Mouse (Mus musculus): Measurements from ENCODE around the gene Fam222a.

Gene Fam222a

DNA sequence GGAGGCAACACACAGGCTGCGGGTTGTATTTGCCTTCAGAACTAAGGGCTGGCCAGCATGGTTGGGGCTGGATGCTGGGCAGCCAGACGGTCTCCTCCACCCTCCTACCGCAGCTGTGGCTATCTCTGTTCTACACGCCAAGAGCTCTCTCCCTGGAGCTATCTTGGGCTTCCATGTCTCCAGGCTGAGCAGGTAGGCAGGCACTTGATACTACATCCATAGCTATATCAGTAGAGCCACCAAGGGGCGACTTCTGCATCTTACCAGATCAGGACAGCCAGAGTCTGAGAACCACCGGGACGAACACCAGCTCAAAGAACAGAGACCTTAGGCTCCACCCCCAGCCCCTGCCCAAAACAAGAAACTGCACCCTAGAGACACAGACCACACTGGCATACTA lies 47.0 kb downstream of the Fam222a start:
- DNase-seq: no peak

DNA sequence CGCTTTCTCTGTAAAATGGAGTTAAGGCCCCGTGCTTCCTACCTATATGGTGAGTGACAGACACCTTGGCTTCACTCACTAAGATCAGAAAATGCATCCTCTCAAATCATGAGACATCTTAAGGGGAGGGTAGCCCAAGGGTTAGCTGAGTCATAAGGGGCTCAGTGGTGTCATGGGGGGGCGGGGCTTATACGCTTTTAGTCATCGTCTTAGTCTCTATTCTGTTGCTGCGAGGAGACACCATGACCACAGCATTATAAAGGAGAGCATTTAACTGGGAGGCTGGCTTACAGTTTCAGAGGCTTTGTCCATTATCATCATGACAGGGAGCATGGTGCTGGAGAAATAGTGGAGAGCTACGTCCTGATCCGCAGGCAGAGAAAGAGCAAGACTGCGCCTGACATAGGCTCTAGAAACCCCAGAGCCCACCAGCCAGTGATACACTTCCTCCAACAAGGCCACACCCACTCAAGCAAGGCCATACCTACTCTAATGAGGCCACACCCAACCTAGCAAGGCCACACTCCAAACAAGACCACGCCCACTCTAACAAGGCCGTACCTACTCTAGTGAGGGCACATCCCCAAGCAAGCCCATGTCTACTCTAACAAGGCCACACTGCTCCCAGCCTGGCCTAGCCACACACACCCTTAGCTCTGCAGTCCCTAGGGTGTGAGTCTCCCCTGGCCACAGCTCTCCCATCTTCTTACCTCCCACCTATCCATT lies 48.7 kb downstream of the Fam222a start:
- no peak for DNase-seq

DNA sequence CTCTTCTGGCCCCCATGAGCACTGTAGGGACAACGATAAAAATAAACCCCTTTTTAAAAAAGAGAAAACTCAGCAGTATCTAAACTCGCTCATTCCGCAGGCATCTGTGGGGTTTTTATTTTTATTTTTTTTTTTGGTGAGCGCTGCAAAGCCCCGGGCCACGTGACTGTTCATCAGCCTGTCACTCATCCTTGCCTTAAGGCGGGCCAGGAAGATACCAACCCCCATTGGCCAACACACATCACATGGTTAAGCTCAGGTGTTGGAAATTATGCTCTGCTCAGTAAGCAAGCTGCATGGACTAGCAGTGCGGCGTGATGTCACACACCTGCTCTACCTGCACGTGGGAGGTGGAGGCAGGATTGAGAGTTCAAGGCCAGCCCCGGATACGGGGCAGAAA lies 50.0 kb downstream of the Fam222a start:
- DNase-seq: no peak

DNA sequence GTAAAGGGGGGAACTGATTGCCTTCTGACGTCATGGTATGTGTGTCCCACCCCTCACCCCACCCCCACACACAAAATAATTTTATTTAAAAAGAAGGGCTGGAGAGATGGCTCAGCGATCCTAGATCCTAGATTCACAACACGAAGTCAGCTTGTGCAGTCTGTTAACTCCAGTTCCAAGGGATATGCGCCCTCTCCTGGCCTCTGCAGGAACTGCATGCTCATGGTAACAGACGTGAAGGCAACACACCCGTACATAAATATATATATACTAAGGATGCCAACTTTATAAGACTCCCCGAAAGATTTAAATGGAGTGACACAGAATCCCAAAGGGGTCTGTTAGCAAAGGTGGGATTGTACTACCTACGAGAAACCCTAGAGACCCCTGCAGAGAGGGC lies 51.0 kb downstream of the Fam222a start:
- DNase-seq: peak; percentile 75 to 91

DNA sequence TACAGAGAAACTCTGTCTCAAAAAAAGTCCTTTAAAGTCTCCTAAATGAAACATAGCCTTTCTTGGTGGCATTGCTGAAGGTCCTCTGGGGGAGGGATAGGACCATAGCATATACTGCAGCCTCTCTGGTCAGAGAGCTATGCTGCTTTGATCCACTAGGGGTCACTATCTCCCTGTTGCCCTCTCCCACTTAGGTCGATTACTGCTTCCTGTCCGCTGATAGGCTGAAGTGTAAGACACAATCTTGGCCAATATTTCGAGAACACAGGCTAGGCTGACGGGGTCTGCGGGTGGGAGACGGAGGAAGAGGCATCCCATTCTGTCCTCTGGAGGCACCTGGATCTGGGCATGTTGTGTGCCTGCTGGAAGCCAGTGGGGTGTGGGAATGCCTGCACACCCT lies 52.5 kb downstream of the Fam222a start:
- peak in 1 of 2 experiments; percentile 43 for DNase-seq

DNA sequence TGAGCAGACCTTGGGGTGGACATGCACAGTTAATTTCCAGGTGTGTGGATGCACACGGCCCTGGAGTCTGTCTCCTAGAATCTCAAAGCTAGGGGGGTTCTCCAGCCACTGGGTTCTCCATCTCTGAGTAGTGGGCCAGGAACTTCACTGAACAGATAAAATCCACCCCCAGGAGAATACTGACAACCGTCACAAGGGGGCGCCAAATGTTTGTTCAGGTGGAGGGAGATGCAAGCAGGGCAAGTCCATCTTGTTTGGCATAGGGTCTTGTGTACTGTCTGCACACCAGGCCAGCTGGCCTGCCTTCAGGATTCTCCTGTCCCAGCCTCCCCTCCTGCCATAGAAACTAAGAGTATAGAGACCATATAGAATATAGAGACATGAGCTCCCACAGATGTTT lies 57.8 kb downstream of the Fam222a start:
- DNase-seq: peak; percentile 65 to 68

DNA sequence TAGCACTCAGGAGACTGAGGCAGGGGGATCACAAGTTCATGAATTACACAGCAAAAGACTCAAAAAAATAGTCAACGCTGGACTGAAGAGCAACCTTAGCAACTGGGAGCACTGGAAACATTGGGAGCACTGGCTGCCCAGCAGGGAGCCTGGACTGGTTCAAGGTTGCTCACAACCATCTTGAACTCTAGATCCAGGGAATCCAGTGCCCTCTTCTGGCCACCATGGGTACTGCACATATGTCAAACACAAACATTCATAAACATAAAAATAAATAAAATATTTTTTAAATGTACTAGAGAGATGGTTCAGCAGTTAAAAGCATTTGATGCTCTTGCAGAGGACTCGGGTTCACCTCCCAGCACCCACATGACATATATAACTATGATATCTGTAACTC lies 63.5 kb downstream of the Fam222a start:
- peak; percentile 47 to 59 for DNase-seq

DNA sequence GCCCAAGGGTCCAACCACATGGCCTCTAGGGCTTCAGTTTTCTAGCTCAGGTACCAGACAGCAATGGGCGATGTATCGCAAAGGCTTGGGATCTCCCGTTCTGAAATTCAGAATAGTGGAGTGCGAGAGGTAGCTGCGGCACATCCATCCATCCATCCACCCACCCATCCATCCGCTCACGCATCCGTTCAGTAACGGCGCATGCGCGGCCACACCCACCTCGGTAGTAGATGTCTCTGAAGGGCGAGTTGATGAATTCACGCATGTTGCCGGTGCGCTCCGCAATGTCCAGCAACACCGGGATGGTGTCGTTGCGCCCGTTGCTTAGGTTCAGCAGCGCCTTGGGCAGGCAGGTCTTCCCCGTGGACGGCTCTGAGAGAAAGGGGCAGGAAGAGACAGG lies 68.3 kb downstream of the Fam222a start:
- DNase-seq: no peak

DNA sequence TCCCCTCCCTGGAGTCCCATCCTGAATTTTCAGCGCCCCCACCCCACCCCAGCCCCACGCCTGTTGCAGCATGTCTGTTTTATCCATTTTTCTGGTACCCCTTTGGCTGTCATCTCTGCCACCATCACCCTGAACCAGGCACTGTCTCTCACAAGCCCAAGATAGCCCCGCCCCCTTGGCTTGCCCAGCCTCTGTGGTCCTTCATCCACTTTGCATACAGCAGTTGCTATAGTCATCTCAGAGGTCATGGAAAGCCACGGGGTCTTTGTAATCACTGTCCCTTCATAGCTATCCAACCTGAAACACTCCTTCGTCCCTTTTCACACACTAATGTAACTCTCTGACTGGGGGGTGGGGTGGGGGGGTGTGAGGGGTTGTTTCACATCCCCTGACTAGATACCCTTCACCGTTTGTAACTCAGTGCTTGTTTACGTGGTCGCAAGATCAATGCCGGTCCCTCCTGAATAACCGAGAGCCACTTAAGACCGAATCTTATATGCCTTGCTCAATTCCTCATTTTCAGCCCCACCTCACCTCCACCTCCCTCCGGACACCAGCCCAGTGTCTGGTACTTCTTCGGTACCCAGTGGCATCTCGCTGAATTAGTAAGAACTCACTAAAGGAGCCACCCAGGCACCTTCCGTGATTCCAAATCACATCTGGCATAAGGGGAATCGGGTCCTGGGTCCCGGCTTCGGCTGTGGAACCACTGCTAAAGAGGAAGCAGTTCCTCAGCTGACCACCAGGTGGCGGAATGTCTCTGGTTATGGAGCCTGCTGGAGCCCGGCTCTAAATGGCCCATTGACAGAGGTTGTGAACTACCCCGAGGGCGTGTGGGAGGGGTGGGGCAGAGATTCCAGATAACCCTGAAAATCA lies 71.2 kb downstream of the Fam222a start:
- peak; percentile 90 to 96 for DNase-seq

DNA sequence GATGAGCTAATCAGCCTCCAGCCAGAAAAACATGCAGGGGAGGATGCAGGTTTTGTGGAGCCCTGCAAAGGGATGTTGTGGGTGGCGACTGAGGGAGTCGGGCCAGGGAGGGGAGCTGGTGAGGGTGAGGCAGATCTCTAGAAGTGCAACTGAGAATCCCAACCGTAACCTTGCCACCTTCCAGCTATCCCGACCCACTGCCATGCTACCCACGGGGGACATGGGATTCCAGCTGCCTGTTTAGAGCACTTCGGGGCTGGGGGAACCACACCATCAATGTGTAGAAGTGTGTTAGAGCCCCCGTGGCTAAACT lies 71.8 kb downstream of the Fam222a start:
- no peak for DNase-seq

DNA sequence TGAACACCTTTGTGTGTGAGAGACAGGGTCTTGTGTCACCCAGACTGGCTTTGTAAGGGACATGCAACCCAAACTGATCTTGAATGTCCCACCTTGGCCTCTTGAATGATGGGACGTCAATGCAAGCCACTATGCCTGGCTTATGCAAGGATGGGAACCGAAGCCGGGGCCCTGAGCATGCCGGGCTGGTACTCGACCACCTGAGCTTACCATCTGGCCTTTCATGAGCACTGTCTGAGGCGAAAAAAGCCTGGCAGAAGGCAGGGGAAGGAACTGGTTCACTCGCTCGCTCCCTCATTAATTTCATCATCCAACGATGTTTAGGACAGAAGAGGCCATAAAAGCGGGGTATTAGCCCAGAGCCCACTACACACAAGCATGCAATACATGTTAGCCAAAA lies 73.0 kb downstream of the Fam222a start:
- no peak for DNase-seq

DNA sequence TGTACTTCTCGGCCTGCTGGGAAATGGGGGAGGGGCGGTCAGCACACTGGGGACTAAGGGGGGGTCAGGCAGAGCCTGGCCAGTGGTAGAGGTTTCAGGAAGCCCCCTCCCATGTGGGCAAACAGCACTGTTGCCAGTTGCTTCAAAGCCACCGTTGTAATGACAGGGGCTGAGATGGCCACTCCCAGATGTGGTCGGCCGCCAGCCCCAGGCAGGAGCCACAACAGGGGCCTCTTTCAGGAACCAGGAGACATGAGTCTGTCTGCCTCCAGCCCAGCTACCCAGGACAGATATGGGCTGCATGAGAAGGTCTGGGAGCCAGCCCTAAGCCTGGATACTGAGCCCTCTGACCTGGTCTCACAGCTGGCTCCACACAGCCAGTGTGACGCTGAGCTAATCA lies 77.1 kb downstream of the Fam222a start:
- no peak for DNase-seq

DNA sequence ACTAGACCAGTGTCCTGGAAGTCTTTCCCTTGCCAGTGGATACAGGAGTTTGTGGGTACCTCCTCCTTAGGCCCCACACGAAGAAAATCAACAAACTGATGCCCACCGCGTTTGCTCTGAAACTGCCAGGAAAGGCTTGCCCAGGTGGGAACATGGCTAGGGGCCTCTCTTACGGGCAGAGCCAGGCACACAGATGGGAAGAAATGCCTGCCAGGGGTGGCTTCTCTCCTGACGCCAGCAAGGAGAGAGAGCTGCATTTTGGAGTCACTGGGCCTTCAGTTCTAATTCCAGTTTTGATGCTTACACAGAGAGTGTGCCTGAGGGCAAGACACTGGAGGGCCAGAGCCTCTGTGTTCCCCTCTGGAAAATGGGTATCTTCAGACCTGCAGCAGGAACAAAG lies 78.1 kb downstream of the Fam222a start:
- DNase-seq: no peak

DNA sequence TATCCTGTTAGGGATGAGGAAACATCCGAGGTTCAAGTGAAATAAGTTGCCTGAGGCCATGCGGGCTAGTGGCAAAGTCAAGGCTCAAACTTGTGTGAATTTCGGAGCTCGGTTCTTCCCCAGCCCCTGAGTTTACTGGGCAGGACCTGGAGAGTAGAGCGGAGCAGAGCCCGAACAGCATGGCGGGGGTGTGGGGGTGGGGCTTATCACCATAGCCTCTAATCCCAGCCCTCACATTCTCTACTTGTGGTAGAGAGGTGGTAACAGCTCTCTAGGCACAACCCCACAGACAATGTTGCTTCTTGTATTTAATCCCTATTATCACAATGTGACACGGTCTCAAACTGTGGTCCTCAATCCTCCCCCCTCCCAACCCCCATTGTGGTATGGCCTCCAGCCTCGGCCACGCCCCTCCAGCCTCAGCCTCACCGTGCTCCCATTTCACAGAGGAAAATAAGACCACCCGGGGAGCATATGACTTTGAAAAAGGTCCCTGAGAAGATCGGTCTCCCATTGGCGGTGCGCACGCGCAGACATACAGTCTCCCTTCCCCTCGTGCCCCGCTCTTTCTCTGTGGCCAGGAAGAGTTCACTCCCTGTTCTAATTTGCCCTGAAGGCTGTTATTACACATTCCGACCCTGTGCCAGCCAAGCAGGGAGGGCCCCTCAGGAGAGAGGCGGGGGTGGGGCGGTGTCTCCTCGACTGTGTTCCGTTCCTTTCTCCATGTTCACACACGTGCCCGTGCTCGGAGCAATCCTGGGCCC lies 79.6 kb downstream of the Fam222a start:
- peak; percentile 51 to 83 for DNase-seq

DNA sequence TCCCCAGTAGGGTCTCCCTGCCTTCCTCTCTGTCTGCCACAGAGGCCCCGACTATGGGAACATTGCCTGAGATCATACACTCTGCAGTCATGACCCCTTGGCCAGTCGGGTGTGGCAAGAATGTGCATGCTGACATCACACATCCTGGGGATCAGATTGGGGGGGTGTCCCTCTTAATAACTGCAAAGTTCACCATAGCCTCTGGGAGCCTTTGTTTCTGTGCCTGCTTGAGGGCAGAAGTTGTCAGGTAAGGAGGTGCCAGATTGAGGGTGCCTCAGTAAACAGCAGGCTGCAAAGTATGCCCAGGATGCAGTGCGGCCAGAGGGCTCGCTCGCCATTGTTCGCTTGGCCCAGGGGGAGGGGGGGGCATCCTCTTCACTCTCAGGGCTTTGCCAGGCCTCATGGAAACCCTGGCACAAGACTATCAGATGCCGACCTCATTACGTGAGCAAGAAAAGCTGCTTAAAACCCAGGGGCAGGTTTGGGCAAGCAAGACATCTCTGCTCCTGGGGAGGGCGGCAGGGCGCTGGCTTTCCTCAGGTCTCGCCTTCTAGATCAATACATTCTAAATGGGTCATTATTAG lies 81.0 kb downstream of the Fam222a start:
- DNase-seq: peak; percentile 54 to 76

DNA sequence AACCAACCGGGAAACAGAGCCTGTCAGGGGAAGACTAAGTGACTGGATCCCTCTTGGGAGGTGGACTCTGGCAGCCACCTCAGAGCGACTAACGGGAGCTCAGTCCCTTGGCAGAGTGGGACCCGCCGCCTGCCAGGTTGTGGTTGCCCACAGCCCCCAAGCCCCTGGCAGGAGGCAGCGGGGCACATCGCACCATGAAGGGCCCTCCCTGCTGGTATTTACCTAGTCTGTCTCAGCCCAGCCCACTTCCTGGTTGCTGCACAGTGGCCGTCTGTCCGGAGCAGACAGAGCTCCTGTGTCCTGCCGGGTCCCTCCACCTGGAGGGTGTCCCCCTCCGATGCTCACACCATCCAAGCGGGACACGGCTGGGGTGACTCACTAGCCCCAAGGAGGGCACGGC lies 83.2 kb downstream of the Fam222a start:
- peak in 1 of 2 experiments; percentile 47 for DNase-seq

DNA sequence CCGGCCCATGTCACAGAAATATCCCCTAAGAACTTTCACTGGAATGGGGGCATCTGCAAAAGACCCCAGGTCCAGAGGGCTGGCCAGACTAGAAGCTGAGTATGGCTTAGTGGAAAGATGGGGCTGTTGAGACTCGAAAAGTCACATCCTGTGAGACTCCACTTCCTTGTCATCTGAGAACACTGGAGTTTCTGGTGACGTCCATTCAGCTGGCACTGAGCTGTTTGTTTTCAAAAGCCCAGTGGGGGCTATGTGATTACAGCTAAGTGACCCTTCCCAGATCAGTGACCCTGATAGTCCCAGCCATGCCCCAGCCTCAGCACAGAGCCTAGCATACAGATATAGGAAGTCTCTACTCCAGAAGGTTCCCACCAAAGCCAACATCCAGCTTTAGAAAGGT lies 83.6 kb downstream of the Fam222a start:
- no peak for DNase-seq

DNA sequence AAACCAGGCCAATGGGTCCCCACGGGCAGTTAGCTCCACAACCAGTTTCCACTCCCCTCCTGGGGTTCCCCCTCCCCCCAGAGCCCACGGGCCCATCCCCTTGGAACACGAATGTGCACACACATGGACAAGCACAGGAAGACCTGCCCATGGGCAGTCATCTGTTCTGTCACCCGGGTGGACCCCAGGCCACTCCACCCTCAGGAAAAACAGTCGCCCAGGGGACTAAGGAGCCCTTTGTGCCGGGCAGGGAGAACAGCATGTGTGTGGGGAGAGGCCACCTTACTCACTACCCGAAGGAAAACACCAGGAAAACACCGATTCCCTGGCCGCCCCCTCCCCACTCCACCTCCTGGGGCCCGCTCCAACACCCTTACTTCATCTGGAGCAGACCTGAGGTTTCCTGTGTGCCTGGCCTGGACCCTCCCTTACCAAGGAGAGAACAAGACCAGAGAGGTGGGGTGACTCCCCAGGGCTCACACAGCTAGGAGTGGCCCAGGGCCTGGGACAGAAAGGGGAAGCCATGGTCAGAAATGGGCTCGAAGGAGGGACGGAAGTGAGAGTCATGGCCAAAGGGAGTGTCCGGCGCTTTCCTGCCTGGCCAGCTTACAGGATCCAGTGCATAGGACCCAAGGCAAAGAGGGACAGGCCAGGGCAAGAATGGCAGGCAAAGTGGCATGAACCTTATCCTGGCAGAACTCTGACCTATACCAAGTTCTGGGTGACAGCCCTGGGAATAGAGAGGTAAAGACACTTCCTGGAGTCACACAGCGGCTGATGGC lies 86.0 kb downstream of the Fam222a start:
- peak in 1 of 2 experiments; percentile 53 for DNase-seq

DNA sequence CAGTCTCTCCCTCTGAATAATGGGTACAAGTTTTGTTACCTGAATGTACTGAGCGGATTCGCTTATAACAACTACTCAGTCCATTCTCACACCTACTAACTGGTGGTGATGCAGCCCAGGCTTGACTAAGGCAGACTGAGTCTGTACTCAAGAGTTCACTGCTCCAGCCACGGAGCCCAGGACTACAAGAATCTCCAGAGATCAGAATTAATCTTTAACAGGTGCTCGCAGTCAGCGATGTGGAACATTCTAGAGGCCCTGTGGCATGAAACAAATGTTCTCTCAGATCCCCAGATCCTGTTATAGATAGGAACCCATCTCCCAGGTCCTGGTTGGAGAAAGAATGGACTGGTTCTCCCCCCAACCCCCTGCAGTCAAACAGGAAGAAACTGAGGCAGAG lies 87.9 kb downstream of the Fam222a start:
- peak; percentile 66 to 84 for DNase-seq

DNA sequence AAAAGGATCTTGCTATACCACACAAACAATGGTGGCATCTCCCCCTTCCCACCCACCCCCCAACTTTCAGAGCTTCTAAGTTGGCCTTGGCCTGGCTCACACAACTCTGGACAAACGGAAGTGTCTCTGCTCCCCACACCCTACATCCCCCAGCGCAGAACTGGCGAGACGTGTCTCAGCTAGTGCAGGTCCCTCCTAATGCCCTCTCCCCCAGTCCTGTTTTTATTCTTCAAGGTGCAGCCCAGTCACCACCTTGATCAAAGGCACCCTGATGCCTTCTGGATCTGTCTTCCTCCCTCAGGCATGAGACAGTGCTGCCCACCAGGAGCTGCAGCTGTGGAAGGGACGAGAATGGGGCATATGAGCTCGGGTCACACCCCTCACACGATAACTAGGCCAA lies 88.5 kb downstream of the Fam222a start:
- DNase-seq: no peak

DNA sequence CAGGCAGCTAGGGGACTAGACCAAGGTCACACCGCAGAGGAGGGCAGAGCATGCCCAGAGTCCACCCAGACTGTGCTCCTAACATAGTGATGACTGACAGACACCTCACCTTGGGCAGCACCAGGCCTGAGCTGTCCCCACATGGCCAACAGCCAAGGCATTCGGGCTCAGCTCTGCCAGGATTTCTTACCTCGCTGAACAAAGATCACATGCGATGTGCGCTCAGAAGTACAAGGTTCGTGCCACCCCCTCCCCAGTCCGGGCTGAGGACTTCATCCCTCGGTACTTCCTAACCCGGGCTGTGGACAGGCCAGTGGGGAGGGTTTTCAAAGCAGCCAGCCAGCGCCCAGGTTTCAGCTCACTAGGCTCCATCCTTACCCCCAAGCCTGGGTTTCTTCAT lies 89.6 kb downstream of the Fam222a start:
- DNase-seq: peak; percentile 88 to 96

DNA sequence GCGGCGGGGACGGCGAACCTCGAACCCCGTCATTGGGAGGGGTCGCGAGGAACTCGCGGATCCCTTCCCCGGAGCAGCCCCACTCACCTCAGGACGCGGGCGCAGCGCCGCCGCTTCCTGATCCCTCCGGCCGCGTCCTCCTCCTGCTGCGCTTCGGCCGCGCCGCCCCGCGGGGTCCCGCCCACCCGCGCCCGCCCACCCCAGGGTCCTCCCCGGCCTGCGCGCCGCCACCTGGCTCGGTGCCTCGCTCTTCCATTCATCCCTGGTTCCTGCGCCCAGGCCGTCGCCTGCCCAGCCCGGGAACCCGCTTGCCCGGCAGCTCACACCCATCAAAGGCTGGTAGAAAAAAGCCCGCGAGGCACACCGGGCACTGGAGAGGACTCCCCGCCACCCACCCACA lies 90.4 kb downstream of the Fam222a start, which contains the start of gene Trpv4:
TSS of gene Trpv4 (minus strand) at position 167 of the 400 bp plus-strand sequence.
- peak; percentile 61 to 83 for DNase-seq

Data from kidney, postnatal 25 days (tissue).